Mouse (Mus musculus) neutrophil, adult 65 days (primary cell): ENCODE data around the gene Selenok. TPM values are rescaled to one million over a fixed set of nuclear protein-coding genes. Genes with fewer than 3 reads are reported as not detected.

ENCODE experiments used
- total RNA-seq: library from RNA; stranded (reverse); gene quantifications from 2 replicates; pipeline ENCODE4 v1.2.4, GENCODE M21; 2023

Selenok gene
- total RNA-seq: 123 and 150 TPM in 2 replicates

GRCm38 (mm10) chr14:29968075-29968821 is at the start of gene Selenok:
Gene Selenok, plus strand, starts transcription at chr14:29968308.

DNA sequence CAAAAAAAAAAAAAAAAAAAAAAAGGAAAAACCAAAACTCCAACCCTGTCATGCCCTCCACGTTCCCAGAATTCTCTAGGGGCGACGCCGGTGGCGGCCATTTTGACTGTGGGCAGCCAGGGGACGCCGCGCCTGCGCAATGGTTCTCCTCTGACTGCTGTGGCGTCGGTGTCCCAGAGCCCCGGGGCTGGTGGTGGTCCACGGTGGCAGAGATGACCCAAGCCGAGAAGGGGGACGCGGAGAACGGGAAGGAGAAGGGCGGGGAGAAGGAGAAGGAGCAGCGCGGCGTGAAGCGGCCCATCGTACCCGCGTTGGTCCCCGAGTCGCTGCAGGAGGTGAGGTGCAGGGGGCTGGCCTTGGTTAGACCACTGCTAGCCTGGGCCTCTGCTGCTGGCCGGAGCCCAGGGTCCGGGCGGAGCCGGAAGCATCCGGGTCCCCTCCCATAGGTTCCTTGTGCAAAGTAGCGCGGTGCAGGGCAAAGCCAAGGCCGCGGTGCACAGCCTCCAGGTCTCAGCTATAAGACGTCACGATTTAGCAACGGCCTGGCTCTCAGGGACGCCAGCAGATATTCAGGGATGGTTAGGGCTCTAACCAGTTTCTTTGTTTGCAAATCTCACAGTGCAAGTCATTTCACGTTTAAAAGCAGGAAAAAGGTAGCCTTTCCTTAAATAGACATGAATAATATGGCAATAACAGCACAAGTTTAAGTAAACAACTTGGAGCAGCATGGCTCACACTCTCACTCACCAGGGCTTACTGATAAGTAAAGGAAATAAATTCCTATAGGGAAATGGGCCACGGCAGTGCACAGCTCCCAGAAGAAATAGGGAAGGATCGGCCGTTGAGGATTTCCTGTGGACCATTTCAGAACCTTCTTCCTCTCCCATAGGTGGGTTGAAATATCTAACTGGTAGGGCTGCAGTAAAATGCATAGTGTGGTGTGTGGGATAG is 10.4 kb downstream of the Selenok start, which contains the start of gene Actr8:
Gene Actr8, plus strand, starts transcription at position 84 of the 951 bp plus-strand sequence.

DNA sequence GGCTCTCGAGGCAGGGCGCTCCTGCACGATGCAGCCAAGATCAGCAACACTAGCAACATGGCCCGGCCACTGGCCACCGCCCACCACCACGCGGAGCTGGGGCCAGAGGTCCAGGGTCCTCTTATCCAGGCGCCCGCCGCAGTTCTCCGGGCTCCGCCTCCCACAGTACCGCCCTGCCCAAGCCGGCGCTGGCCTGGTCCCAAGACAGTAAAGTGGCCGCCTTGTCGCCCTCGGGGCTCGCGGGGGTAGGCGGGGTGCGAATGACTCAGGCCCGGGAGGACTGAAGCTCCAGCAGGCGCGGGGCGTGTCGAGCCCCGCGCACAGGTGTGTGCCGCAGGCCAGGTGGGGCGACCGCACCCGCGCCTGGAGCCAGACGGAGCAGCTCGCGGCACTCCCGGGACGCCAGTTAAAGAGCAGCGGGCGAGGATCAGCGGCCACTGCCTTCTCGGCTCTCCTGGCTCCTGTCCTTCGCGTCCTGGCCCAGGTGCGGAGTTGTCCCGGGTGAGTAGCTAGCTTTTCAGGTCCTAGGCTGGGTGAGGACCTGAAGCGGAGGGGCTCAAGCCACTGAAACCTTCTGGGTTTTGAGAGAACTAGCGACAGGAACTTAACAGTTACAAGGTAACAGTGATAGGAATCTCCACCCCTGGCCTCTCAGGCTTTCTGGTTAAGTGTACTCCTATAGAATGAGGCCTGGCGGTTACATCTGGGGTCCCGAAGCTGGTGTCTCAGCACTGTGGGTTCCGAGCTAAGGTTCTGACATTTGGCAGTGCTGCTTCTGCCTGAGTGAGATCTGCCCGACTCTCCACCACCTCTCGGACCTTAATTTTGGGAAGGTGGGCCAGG is 40.8 kb downstream of the Selenok start, which contains the start of the genes Il17rb and Chdh:
Gene Il17rb, minus strand, starts transcription at position 164 of the 843 bp plus-strand sequence.
Gene Chdh, plus strand, starts transcription at position 291 of the 843 bp plus-strand sequence.

Other genes starting within 250 kb of the Selenok start
- gene Cacna2d3, start 246.4 kb upstream of the Selenok start, total RNA-seq: not detected in 2 replicates
- 23.3 and 23.9 TPM in 2 replicates for gene Actr8, start 10.0 kb downstream of the Selenok start, total RNA-seq
- 0.39 and 0.60 TPM in 2 replicates for gene Il17rb, start 40.6 kb downstream of the Selenok start, total RNA-seq
- gene Chdh, start 40.7 kb downstream of the Selenok start, total RNA-seq: 7.6 and 9.3 TPM in 2 replicates